Mouse (Mus musculus) midbrain, embryonic 13.5 days (tissue): ENCODE measurements around the gene Cspg4. TPM values are rescaled to one million over a fixed set of nuclear protein-coding genes. Genes with fewer than 3 reads are reported as not detected.

Experiments
- ATAC-seq: fragments of 200-750 bp; cut with Nextera tagmentation; 2 replicates; pipeline ENCODE4 v1.8.0; 2017; ENCODE audit warnings: mild to moderate bottlenecking, moderate TSS enrichment, moderate library complexity
- H3K27ac ChIP-seq: fragments of 300-500 bp; sonication (generic); 2 replicates; pipeline ENCODE4 v1.5.1; 2015; ENCODE audit warnings: inconsistent platforms, mild to moderate bottlenecking, moderate library complexity
- H3K27me3 ChIP-seq: fragments of 300-500 bp; sonication (generic); 2 replicates; pipeline ENCODE4 v1.6.1; 2015; ENCODE audit warnings: mild to moderate bottlenecking, inconsistent platforms
- H3K36me3 ChIP-seq: fragments of 300-500 bp; sonication (generic); 2 replicates; pipeline ENCODE4 v1.6.1; 2015; ENCODE audit warnings: mild to moderate bottlenecking, inconsistent platforms
- H3K4me1 ChIP-seq: fragments of 300-500 bp; sonication (generic); replicated peaks from 2 replicates; pipeline ENCODE4 v1.6.1; 2015; ENCODE audit warnings: inconsistent platforms
- H3K4me2 ChIP-seq: fragments of 300-500 bp; sonication (generic); replicated peaks from 2 replicates; pipeline ENCODE4 v1.6.1; 2015; ENCODE audit warnings: moderate library complexity, mild to moderate bottlenecking, inconsistent platforms
- H3K4me3 ChIP-seq: fragments of 300-500 bp; sonication (generic); replicated peaks from 2 replicates; pipeline ENCODE4 v1.5.1; 2015; ENCODE audit warnings: mild to moderate bottlenecking, inconsistent platforms
- H3K9ac ChIP-seq: fragments of 300-500 bp; sonication (generic); replicated peaks from 2 replicates; pipeline ENCODE4 v1.6.1; 2015; ENCODE audit warnings: mild to moderate bottlenecking, inconsistent platforms
- H3K9me3 ChIP-seq: fragments of 300-500 bp; sonication (generic); 2 replicates; pipeline ENCODE4 v1.6.1; 2016; ENCODE audit warnings: mild to moderate bottlenecking, inconsistent platforms
- WGBS: fragments of 180-500 bp; shearing (Covaris S2); methylation state at CpG from one replicate; pipeline ENCODE4 v1.1.7; 2015; 5-methylcytosine and 5-hydroxymethylcytosine counted together
- polyA plus RNA-seq: library from polyadenylated mRNA; unstranded; fragments of >200 nt; fragmentation: Nextera tagmentation; extraction: Ambion mirVana; gene quantifications from 2 replicates; pipeline ENCODE4 v1.2.1, GENCODE M21; 2015

Gene Cspg4
- polyA plus RNA-seq, 1 experiment from 2014 or later = 3.5 TPM

DNA sequence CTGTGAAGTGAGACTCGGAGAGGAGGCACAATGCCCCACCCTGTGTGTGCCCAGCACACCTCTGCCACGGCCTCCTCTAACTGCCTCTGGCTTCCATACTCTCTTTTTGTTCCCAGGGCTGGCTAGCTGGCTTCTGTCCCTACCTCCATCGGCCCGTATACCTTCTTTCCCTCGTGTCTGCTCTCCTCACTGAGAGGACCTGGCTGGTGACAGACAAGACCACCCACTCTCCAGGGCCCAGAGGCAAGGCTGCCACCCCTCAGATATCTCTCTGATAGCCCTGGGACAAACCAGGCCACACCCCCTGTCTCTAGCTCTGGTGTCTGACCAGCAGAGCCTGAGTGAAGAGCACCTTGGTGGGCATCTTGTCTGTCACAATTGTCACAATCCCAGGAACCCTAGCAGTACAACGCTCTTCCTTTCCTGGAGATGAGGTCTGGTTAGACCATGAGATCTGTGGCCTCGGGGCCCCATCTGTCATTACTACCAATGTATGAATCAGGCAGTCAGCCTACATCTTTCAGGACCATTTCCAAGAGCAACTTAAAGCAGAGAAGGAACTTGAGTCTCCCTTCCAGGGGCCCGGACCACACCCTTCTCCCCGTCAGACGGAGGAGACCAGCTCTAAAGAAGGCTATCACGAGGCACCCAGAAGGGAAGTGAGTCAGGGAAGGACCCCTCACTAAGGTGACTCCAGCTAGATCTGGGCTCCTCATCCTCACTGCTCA is 1.0 kb downstream of the Cspg4 start:
- 78% methylated on average over 11 of the region's 11 CpGs for WGBS
- ATAC-seq = no peak
- H3K4me2 ChIP-seq = no peak overlapping the region
- peaks cover 31% of the 10 kb centered on the region for H3K27me3 ChIP-seq
- no peaks in the 10 kb centered on the region for H3K36me3 ChIP-seq
- no peak overlapping the region; the same call in 1 of the 2 replicates for H3K9ac ChIP-seq
- H3K4me1 ChIP-seq = peaks cover 19% of the 10 kb centered on the region
- H3K4me3 ChIP-seq = no peak overlapping the region
- H3K27ac ChIP-seq = no peak overlapping the region
- H3K9me3 ChIP-seq = no peaks in the 10 kb centered on the region

DNA sequence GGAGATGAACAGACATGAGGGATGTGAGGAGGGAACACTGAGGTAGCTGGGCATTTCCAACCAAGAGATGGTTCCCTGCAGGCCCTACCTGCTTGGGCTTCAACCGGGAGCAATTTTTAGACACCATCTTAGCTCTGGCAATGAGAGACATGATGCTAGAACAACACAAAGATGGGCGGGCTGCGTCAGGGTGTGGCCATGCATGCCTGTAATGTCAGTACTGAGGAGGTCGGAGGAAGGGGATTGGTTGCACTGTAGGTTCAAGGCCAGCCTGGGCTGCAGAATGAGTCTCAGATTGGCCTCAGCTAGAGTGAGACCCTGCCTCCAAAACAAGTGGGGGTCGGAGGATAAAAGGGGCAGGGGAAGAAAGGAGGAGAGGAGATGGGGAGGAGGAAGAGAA is 1.6 kb downstream of the Cspg4 start:
- Histone ChIP-seq H3K9ac (no peak overlapping the region), H3K36me3 (no peaks in the 10 kb centered on the region), H3K4me3 (no peak overlapping the region), H3K4me2 (no peak overlapping the region), H3K27me3 (peaks cover 31% of the 10 kb centered on the region), H3K4me1 (peaks cover 19% of the 10 kb centered on the region), H3K27ac (no peak overlapping the region), H3K9me3 (no peaks in the 10 kb centered on the region)
- WGBS = 78% methylated on average over 5 of the region's 5 CpGs
- ATAC-seq = no peak

DNA sequence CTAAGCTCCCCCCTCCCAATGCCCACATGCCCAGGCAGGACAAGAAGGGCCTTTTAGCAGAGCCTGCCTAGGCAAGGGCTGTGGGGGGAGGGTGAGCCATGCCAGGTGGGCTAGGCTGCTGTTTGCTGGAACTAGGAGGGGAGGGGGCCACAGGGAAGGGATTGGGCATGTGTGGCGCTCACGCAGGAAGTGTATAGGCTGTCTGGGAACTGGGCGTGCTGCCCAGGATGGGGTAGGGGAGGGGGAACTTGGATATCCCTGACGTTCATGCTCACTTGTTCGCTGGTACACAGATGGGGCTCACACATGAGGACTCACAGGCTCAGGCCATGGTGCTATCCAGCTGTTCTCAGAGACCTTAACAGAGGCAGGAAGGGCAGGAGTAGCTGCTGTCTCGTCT is 3.5 kb downstream of the Cspg4 start:
- ATAC-seq = peak; percentile 91
- Histone ChIP-seq H3K4me1 (peaks cover 19% of the 10 kb centered on the region), H3K27me3 (peaks cover 31% of the 10 kb centered on the region), H3K4me2 (no peak overlapping the region), H3K4me3 (no peak overlapping the region), H3K27ac (0 out of 2 replicates have a peak overlapping the region, but pooled peaks have one; percentile 21), H3K9ac (no peak overlapping the region), H3K9me3 (no peaks in the 10 kb centered on the region), H3K36me3 (no peaks in the 10 kb centered on the region)
- WGBS = 43% methylated on average over 6 of the region's 6 CpGs

DNA sequence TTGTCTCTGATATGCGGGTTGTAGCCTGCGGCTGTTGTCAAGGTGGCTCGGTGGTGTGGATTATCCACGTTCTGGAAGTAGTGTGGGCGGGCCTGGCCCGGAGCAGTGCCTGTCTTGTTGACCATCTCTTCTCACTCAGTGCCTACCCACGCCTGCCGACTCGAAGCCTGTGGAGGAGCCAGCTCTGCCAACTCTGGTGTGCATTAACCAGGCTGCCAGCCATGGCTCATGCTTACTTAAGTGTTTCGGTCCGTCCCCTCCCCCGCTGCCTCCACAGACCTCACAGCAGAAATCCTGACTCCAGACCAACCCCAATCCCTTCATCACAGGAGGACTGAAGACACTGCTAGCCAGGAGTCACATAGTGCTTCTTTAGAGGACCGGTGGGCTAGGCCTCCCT is 4.7 kb downstream of the Cspg4 start:
- no peaks in the 10 kb centered on the region for H3K9me3 ChIP-seq
- H3K4me1 ChIP-seq = peaks cover 15% of the 10 kb centered on the region
- 80% methylated on average over 13 of the region's 13 CpGs for WGBS
- no peak overlapping the region for H3K4me3 ChIP-seq
- H3K36me3 ChIP-seq = no peaks in the 10 kb centered on the region
- H3K27me3 ChIP-seq = peaks cover 19% of the 10 kb centered on the region
- no peak overlapping the region for H3K9ac ChIP-seq
- no peak overlapping the region for H3K4me2 ChIP-seq
- no peak overlapping the region for H3K27ac ChIP-seq
- no peak for ATAC-seq

- Histone ChIP-seq H3K27me3 (peaks cover 8% of the 10 kb centered on the region), H3K9me3 (no peaks in the 10 kb centered on the region), H3K27ac (no peak overlapping the region), H3K36me3 (no peaks in the 10 kb centered on the region), H3K4me1 (peaks cover 10% of the 10 kb centered on the region), H3K4me3 (no peak overlapping the region), H3K9ac (no peak overlapping the region), H3K4me2 (no peak overlapping the region)
- WGBS = 82% methylated on average over 10 of the region's 10 CpGs
- no peak for ATAC-seq
Measured at GRCm38 (mm10) chr9:56870778-56871177, 5.9 kb downstream of the Cspg4 start.

- WGBS = 51% methylated on average over 5 of the region's 5 CpGs
- Histone ChIP-seq H3K4me1 (peaks cover 10% of the 10 kb centered on the region), H3K4me2 (no peak overlapping the region), H3K27ac (no peak overlapping the region), H3K36me3 (no peaks in the 10 kb centered on the region), H3K9me3 (no peaks in the 10 kb centered on the region), H3K4me3 (no peak overlapping the region), H3K27me3 (peaks cover 5% of the 10 kb centered on the region; the same call in 1 of the 2 replicates), H3K9ac (no peak overlapping the region)
- no peak for ATAC-seq
Measured at GRCm38 (mm10) chr9:56871191-56871590, 6.4 kb downstream of the Cspg4 start.

DNA sequence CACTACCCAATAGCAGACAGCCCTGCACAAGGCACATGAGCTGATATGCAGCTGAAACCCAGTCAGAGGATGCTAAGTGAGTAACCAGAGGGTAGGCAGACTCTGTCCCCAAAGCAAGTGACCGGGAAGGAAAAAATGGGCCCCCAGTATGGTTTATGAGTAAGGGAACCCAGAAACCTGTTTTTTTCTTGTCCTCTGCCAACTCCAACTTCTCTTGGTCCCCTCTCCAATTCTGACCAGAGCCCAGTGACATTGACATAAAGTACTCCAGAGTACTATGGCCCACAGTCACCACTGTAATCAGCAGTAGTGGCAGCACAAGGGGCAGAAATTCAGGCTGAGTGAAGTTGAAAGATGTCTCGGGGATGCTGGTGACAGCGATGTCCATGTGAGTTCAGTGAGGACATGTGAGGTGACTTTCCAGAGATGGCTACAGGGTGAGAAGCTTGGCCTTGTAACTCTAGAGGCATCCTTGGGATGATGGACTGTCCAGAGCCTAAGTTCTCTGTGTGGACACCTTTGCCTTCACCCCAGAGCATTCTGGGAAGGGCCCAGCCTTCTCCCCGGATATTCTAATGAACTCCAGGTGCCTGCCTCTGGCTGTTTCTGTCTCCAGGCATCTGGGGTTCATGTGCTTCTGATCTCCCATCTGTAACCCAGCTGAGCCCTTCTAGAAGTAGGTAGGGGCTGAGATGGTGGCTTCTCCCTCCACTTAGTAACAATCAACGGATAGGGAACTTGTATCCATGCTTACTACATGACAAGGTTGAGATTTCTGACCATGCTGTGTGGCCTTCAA is 7.5 kb downstream of the Cspg4 start:
- WGBS = 83% methylated on average over 5 of the region's 5 CpGs

DNA sequence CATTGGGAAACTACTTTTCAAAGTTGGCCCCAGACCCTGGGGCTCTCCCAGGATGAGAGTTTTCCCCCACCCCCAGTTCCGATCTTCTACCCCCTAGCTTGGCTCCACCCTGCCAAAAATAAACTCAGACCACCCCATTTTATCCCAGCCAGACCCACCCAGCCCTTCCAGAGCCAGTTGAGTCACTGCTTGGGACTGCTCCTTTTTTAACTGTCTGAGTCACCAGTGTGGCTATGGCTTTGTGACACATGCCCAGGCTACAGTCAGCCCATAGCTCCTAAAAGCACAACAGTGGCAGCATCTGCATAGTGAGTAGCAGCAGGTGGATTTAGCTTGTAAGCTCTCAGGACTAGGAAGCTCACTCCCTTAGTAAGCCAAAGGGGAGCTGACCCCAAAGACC is 8.3 kb downstream of the Cspg4 start:
- Histone ChIP-seq H3K4me1 (peaks cover 10% of the 10 kb centered on the region), H3K27ac (no peak overlapping the region), H3K27me3 (no peaks in the 10 kb centered on the region), H3K4me2 (no peak overlapping the region), H3K36me3 (no peaks in the 10 kb centered on the region), H3K4me3 (no peak overlapping the region), H3K9ac (no peak overlapping the region), H3K9me3 (no peaks in the 10 kb centered on the region)
- no peak for ATAC-seq
- WGBS = 59% methylated on average over 1 of the region's 1 CpGs

More for the DNA sequence above, 7.5 kb downstream of the Cspg4 start:
- ATAC-seq = no peak
- peaks cover 14% of the 10 kb centered on the region for H3K4me1 ChIP-seq
- H3K4me3 ChIP-seq = no peak overlapping the region
- no peak overlapping the region for H3K9ac ChIP-seq
- H3K27ac ChIP-seq = no peak overlapping the region
- no peaks in the 10 kb centered on the region for H3K27me3 ChIP-seq
- no peak overlapping the region for H3K4me2 ChIP-seq
- no peaks in the 10 kb centered on the region for H3K9me3 ChIP-seq
- no peaks in the 10 kb centered on the region for H3K36me3 ChIP-seq

DNA sequence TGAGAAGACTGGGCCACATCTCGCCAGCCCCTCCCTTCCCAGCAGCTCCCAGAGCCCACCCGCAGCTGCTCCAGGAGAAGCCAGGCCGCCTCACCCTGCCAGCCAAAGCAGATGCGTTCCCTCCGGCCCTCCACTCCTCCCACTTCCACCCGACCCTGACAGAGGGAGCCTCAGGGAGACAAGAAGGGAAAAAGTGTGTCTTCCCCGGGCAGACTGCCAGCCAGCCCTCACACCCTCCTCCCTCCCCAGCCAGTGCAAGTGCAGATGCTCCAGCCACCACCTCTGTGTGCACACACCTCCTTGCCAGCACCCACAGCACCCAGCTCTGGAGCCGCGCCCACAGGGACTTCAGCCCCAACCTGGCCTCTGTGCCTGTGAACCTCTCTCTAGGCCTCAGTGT is 12.0 kb downstream of the Cspg4 start:
- Histone ChIP-seq H3K4me1 (peaks cover 4% of the 10 kb centered on the region; the same call in 1 of the 2 replicates), H3K36me3 (no peaks in the 10 kb centered on the region), H3K9ac (no peak overlapping the region), H3K27ac (no peak overlapping the region), H3K4me3 (no peak overlapping the region), H3K9me3 (no peaks in the 10 kb centered on the region), H3K4me2 (no peak overlapping the region), H3K27me3 (no peaks in the 10 kb centered on the region)
- WGBS = 57% methylated on average over 9 of the region's 9 CpGs
- peak; percentile 37; the same call in 1 of the 2 replicates for ATAC-seq

DNA sequence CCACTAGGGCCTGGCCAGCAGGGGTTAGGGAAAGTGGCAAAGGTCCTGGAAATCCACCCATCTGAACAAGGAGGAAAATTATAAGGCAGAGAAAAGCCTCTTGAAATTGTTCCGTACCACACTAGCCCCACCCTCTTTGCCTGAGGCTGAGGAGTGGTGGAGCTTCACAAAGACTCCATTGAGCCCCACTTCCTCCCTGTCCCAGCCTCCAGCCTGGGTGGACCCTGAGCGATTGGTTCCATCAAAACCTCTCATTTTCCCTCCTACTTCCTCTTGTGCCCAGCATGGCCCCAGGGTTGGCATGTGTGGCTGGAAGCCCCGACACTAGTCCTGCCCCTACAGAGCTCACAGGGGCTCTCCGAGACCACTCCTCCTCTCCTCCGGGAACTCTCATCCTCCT is 12.5 kb downstream of the Cspg4 start:
- H3K27ac ChIP-seq = no peak overlapping the region
- no peak for ATAC-seq

DNA sequence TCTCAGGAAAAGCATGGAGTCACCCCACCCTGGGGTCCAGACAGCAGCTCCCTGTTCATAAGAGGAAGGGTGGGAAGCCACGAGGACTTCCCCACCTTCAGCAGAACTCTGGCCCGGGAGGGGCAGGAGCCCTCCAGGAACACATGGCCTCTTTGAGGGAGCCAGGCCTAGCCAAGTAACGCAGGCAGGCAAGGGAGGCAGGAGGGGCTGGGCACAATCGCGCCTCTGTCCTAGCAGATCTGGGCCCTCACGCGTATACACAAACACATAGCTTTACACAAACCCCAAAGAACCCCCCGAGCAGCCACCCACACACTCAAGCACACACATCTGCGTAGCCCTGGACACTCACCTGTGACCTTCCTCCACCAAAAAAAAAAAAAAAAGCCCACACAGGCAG is 16.0 kb downstream of the Cspg4 start:
- H3K9ac ChIP-seq = no peak overlapping the region
- no peak overlapping the region for H3K4me2 ChIP-seq
- no peak overlapping the region for H3K27ac ChIP-seq
- no peaks in the 10 kb centered on the region for H3K9me3 ChIP-seq
- no peak for ATAC-seq
- no peak overlapping the region for H3K4me3 ChIP-seq
- peaks cover 4% of the 10 kb centered on the region; the same call in 1 of the 2 replicates for H3K4me1 ChIP-seq
- WGBS = 79% methylated on average over 9 of the region's 9 CpGs
- H3K36me3 ChIP-seq = no peaks in the 10 kb centered on the region
- H3K27me3 ChIP-seq = no peaks in the 10 kb centered on the region

More for the DNA sequence above, 12.5 kb downstream of the Cspg4 start:
- peaks cover 4% of the 10 kb centered on the region; the same call in 1 of the 2 replicates for H3K4me1 ChIP-seq
- no peaks in the 10 kb centered on the region for H3K27me3 ChIP-seq
- no peak overlapping the region for H3K9ac ChIP-seq
- H3K4me2 ChIP-seq = no peak overlapping the region
- H3K36me3 ChIP-seq = no peaks in the 10 kb centered on the region
- no peak overlapping the region for H3K4me3 ChIP-seq
- WGBS = 81% methylated on average over 5 of the region's 5 CpGs
- no peaks in the 10 kb centered on the region for H3K9me3 ChIP-seq

DNA sequence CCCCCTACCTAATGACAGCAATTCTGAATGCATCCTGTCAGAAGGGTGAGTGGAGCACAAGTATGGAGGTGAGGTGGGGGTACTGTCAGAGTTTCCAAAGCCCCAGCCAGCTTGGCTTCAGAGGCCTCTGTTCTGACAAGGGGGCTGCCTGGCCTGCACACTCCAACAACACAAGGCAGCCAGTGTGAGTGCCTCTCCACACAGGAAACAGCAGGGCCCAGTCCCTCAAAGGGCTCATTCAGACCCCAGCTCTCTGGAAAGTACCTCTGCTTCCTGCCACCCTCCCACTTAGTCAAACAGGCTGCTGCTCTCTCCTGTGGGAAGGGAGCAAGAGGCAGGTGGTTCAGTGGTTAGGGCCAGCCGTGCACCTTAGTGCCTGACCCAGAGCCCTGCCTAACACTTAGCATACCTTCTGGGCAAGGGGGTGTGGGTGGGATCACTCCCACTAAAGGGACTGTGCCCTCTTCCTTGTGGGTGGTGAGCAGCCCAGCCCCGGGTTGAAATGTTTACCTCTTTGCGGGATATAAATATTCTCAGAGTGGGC is 16.8 kb downstream of the Cspg4 start:
- Histone ChIP-seq H3K4me1 (peaks cover 3% of the 10 kb centered on the region; the same call in 1 of the 2 replicates), H3K36me3 (no peaks in the 10 kb centered on the region), H3K9me3 (no peaks in the 10 kb centered on the region), H3K27me3 (no peaks in the 10 kb centered on the region), H3K9ac (no peak overlapping the region), H3K4me3 (no peak overlapping the region), H3K4me2 (no peak overlapping the region), H3K27ac (no peak overlapping the region)
- 86% methylated on average over 3 of the region's 3 CpGs for WGBS
- ATAC-seq = no peak
